Mouse (Mus musculus) fibroblast of lung, adult 2 months (primary cell): Measurements from ENCODE around the gene Mlana.

ENCODE experiments used
- DNase-seq: peaks from one replicate; pipeline ENCODE4 v3.0.0-alpha.2; 2011; ENCODE audit warnings: low read depth

Mlana gene

DNA sequence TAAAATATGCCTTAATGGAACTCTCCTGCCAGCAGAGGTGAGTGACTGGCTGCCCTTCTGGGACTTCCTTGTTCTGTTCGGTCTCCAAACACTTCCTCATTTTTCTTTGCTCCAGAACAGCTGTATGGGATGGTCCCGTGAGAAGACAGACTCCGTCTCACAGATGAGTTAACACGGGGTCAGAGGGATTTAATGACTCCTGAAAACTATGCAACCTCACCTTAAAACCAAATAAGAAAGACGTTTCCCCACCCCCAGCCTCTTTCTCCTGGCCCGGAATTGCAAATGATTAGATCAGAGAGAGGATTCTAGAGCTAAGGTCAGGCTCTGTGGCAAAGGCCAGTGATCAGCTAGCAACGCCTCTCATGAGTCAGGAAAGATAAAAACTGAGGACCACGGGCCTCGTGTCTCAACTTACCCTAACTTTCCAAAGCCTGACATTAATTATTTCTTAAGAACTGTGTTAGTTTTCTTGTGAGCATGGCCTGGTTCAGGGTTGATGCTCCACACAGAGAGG is 22.0 kb upstream of the Mlana start:
- DNase-seq, result no peak

GRCm38 (mm10) chr19:29676479-29677193 is 21.0 kb upstream of the Mlana start:
- DNase-seq, result no peak

- no peak for DNase-seq
Observed at GRCm38 (mm10) chr19:29678181-29678778, 19.3 kb upstream of the Mlana start.

DNA sequence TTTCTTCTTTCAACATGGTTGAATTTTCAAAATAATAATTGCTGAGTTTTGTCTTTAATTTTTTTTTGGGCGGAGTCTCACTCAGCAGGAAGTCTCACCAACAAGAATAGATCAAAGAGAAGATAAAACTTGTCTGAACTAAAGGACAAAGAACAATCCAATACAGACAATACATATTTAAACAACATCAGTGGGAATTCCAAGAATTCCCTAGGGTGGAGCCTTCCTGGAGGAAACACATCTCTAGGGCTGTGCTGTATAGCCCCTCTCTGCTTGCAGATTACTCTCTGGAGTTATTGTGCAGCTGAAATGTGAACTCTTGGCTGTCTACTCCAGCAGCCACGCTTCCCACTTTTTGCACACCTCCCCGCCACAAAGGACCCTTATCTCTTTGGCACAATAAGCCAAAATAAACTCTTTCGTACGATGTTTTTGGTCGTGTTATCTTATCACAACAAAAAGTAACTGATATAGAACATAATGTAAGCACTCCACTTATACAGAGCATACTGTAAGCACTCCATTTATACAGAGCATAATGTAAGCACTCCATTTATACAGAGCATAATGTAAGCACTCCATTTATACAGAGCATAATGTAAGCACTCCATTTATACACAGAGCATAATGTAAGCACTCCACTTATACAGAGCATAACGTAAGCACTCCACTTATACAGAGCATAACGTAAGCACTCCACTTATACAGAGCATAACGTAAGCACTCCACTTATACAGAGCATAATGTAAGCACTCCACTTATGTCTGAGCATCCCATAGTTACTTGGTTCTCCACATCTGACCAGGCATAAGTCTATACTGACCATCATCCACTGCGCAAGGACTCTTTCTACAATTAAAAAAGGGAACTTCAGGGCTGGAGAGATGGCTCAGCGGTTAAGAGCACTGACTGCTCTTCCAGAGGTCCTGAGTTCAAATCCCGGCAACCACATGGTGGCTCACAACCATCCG is 17.2 kb upstream of the Mlana start:
- no peak for DNase-seq

- DNase-seq, result no peak
Observed at GRCm38 (mm10) chr19:29683844-29684540, 13.6 kb upstream of the Mlana start.

DNA sequence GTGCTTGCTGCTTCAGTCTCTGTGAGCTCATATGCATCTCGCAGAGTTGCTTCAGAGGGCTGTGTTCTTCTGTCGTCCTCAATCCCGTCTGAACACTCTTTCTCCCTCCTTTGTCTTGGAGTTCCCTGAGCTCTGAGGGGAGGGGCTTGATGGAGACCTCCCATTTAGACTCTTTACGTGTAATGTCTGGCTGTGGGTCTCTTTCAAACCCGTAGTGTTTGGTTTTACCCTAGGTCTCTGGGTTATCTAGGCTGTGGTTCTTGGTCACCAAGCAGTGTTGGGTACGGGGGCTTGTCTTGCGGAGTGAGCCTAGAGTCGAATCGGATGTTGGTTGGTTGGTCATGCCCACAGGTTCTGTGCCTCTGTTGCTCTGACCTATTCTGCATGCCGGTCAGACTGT is 2.6 kb upstream of the Mlana start:
- DNase-seq, result no peak

- no peak for DNase-seq
Observed at GRCm38 (mm10) chr19:29696309-29696708, 1.3 kb upstream of the Mlana start.

GRCm38 (mm10) chr19:29696840-29697239 is 784 bp upstream of the Mlana start:
- no peak for DNase-seq

DNA sequence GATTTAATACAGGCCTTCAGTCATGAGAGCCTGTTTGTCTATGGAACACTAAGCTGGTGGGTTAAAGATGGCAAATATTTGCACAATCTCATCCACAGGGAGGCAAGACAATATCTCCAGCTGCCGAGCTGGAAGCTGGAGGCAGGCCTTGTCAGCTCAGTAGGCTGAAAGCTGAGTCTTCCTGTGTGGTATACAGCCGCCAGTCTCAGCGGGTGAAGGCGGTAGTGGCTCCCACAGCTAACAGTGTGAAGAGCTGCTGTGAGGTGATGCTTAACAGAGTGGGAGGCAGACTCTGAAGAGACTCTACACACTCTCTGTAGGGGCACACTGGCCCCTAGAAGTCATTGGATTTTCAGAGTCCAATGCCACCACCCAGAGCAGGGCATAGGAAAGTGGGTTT is 4.1 kb downstream of the Mlana start:
- no peak for DNase-seq

DNA sequence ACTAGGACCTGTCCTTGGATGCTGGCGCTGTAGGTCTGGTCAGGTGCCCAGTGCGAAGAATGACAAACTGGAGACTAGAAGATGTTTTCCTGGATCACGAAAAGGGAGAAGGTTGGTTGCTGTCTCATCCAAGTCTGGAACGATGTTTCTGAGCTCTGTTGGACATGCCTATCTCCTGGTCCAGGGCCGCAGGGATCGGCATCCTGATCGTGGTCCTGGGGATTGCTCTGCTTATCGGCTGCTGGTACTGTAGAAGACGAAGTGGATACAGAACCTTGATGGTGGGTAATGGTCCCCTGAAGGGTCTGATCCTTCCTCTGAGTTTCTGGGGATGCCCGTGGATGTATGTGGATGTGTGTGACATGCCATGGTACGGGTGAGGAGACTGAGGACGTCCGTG is 6.8 kb downstream of the Mlana start:
- no peak for DNase-seq

- DNase-seq, result no peak
Observed at GRCm38 (mm10) chr19:29707314-29707898, 9.8 kb downstream of the Mlana start.

DNA sequence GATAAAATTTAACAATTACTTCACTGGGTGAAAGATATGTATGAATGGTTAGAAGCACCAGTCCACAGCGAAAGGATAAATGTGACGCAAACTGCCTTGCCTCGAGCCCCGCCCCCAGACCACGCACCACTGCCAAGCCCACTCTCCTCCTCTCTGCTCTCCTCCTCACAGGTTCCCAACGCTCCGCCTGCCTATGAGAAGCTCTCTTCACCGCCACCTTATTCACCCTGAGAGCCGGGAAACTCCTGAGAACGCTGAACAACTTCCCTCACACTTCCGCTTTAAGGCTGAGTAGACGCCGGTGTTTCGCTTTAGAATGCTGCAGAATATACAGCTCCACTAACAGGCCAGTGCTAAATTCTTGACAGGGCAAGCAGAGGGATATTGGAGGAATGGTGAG is 10.4 kb downstream of the Mlana start:
- no peak for DNase-seq

DNA sequence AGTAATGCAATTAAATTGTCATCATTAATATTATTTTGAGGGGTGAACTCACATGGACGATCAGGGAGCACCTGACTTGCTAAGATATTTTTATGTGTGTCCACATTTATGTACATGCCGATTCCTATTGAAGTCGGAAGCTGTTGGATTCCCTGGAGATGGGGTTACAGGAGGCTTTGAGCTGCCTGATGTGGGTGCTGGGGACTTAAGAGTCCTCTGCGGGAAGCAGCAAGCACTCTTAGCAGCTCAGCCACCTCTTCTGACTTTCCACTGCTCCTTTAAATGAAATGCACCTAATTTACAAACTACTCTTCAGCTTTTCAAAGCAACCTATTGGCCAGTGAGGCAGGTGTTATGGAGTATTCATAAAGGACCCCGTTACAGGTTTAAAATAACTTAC is 10.8 kb downstream of the Mlana start:
- DNase-seq, result no peak

GRCm38 (mm10) chr19:29709461-29709860 is 11.8 kb downstream of the Mlana start:
- no peak for DNase-seq

GRCm38 (mm10) chr19:29713451-29713850 is 15.8 kb downstream of the Mlana start:
- DNase-seq, result no peak

DNA sequence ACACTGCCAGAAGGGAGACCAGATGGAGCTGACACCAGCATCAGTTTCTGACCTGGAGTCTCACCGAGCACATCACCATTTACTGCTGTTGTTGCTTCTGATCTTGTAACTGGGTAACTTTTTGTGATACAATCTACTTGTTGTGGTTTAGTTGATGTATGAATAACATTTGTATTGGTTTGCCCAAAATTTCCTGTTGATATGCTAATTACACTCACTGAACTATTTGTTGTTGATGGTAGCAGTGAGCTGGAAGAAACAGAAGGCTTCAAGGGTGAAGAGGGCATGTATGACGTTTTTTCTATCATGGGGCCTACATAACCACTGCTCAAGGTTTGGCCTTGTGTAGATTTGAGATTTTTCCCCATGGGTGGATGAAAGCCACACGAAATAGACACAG is 20.2 kb downstream of the Mlana start:
- no peak for DNase-seq

- no peak for DNase-seq
Observed at GRCm38 (mm10) chr19:29718476-29718875, 20.9 kb downstream of the Mlana start.

DNA sequence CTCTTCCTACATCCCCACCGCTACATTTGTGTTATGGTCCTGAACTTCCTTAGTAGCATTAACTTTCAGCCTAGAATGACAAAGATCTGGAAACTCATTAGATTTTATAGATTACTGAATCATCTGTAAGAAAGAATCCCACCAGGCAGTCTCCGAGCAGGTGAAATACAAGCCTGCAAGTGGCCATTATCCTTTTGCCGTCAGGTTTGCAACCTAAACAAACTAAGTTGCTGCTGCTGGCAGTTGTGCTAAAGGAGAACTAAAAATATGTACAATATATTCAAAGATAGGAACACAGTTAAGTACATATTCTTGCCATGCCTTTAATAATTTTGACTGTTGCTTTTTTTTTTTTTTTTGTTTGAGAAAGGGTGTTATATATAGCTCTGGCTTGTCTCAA is 37.8 kb downstream of the Mlana start:
- no peak for DNase-seq

DNA sequence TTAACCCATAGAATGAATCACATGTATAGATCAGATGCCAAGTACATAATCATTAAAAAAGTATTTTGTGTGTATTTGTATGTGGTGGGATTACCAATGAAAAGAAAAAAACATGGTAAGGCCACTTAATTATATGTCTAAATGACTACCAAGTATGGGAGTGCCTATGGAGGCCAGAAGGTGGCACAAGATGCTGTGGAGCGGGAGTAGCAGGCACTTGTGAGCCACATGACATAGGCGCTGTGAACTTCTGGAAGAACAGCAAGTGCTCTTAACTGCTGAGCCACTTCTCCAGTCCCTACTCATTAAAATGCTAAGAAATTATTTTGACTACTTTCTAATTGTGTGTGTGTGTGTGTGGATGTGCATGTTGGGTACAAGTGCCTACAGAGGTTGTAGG is 42.0 kb downstream of the Mlana start:
- no peak for DNase-seq

DNA sequence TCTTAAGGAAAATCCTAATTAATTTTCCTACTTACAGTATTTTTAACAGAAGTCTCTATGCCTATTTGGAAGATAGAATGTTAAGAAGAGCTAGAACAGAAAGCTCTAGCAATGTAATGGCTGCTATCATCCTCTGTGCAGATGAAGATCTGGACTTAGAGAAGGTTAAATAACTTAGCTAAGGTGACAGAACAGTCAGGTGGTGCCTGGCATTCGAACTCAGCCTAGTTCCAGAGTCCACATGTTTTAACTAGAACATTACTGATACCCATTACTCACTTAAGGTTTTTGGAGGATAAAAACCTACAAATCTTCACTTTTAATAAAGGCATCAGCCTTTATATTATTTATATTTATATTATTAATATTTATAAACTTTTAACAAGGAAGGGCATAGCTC is 43.0 kb downstream of the Mlana start:
- no peak for DNase-seq

DNA sequence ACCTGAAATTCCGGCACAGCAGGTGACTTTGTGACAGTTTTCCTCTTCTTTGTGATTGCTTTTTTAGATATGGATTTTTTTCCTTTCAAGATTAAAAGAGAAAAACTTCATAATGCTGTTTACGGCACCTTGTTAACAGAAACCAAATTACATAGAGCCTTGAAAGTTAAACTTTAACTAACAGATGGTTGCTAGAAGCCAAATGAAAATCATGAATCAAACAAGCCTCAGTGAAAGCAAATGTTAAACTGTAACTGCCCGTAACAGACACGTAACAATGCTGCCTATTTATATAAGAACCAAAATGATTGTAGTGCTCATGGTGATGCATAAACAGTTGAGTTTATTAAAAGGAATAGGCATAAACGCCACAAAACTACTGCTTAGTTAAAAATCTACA is 45.9 kb downstream of the Mlana start:
- DNase-seq, result no peak

- no peak for DNase-seq
Observed at GRCm38 (mm10) chr19:29750994-29751393, 53.4 kb downstream of the Mlana start.
